Mouse (Mus musculus): Measurements from ENCODE around the gene Gpx4.

- TF ChIP-seq CTCF (IDR thresholded peaks at IDR 0.05; ENCODE audit: borderline replicate concordance, insufficient read depth, low read depth, low read length) = no peak
- no peak for TF ChIP-seq POLR2A (IDR thresholded peaks at IDR 0.05; ENCODE audit: borderline replicate concordance, insufficient read depth, low read length)
Observed at GRCm38 (mm10) chr10:80056506-80056905, 9.5 kb downstream of the Gpx4 start.

All from cerebellum, adult 2 months (tissue).